Mouse (Mus musculus) kidney, adult 2 months (tissue): ENCODE measurements at regions not wholly inside any gene's neighbourhood (a gene's known extent, or its start where the extent isn't known, plus 50 kb on each side); places are given as distances from the start of the nearest gene placed in this dataset.

Experiments
- CTCF ChIP-seq: fragments of 200-500 bp; conservative IDR thresholded peaks from 2 replicates; pipeline ENCODE4 v1.5.1; 2011; ENCODE audit warnings: low read depth, mild to moderate bottlenecking, control low read depth, low read length, moderate library complexity, mixed read lengths; ENCODE audit not compliant: insufficient read depth, insufficient read length
- POLR2A ChIP-seq: fragments of 200-500 bp; IDR thresholded peaks from one replicate; pipeline ENCODE4 v1.6.1; 2011; ENCODE audit warnings: low read depth, low read length, control low read depth

DNA sequence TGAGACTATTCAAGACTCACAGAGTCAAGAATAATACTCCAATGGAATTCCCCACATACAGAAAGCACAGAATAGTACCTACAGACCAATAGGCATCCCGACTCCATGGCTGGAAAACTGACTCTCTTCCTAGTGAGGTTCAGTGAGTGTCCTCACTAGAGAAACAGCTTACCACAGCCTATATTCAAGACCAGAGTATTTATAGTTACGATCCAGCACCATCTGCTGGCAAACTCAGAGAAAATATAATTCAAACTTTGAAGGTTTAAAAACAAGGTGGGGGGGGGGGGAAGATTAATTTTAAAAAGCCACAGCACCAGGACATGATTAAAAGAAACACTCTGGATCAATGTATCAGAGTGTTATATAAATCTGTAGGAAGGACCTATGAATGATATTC is 590.2 kb upstream of the Vrk2 start:
- TF ChIP-seq POLR2A (no peak), CTCF (no peak)
